Mouse (Mus musculus) spleen, adult 2 months (tissue): ENCODE measurements around the gene Pdk3.

ENCODE experiments used
- CTCF ChIP-seq: fragments of 200-500 bp; IDR thresholded peaks from 2 replicates; pipeline ENCODE4 v1.5.1; 2011; ENCODE audit warnings: mild to moderate bottlenecking, inconsistent platforms; ENCODE audit not compliant: insufficient read depth, insufficient read length, insufficient replicate concordance; ENCODE audit errors: extremely low read depth
- POLR2A ChIP-seq: fragments of 200-500 bp; IDR thresholded peaks from 2 replicates; pipeline ENCODE4 v1.6.1; 2011; ENCODE audit warnings: low read depth, low read length, inconsistent platforms

DNA sequence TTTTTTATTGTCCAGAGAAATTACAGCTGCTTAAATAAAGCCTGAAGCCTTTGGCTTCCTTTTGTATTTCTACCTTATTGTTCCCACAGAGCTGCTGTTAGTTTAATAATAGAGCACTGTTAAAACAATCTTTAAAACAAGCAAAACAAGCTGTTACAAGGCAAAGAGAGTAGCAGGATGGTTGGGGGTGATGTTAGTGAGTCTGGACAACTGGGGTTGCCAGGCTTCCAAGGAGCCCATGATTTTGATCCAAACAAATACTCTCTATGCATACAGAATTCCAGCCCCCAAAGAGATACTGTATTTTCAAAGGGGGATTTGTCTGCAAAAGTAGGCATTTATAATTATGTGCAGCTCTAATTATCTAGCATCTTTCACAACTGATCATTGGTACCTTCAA is 99.6 kb downstream of the Pdk3 start:
- TF ChIP-seq CTCF (no peak), POLR2A (no peak)
